Mouse (Mus musculus): ENCODE measurements around the gene Atp6v0e2. TPM values are rescaled to one million over a fixed set of nuclear protein-coding genes. Genes with fewer than 3 reads are reported as not detected.

Atp6v0e2 gene
- polyA plus RNA-seq, 1 experiment: not detected

DNA sequence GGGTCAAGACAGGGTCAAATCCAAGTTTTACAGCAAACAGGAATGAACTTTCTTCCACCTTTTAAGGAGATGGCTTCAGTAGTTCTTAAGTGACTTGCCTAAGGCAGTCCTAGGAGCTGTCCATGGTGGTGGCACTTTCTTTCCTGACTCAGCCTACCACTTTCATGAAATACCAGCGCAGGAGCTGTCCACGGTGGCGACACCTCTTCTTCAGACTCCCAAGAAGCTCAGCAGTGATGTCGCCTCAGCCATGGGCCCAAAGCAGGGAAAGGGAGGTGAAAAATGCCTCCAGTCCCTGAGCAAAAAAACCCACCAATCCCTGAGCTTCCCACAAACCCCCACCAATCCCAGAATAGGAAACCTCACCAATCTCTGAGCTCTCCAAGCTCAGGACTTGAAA, 15.5 kb downstream of the Atp6v0e2 start:
- Histone ChIP-seq H3K4me1 (ENCODE audit: control insufficient read depth, insufficient read depth, low read length) (peaks cover 7% of the 10 kb centered on the region; the same call in 1 of the 2 replicates), H3K27ac (ENCODE audit: insufficient read depth, low read depth, low read length) (no peak overlapping the region), H3K4me3 (ENCODE audit: insufficient read depth, low read length) (no peak overlapping the region)
- TF ChIP-seq CTCF (IDR thresholded peaks at IDR 0.05; ENCODE audit: low read depth, low read length): no peak
- TF ChIP-seq POLR2A (IDR thresholded peaks at IDR 0.05; ENCODE audit: borderline replicate concordance, low read depth, low read length): no peak

DNA sequence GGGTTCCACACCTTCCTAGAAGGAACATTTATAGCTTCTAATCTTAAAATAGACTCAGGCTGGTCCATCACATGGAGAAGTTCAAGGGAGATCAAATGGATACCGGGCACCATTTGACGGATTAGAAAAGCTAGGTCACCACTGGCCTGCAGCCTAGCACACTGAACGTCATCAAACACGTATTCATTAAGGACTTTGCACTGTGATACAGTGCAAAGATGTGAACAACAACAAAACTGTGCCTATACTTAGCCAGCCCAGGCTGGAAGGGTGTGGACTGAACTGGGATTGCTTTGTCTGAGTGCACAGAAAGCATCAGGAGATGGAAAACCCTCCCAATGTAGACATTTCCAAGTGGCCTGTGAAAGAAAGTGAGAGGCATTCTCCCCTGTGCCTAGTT, 16.4 kb downstream of the Atp6v0e2 start:
- peak overlapping the region; percentile 48; the same call in 1 of the 2 replicates for H3K4me3 ChIP-seq (ENCODE audit: insufficient read depth, low read length)
- TF ChIP-seq CTCF (IDR thresholded peaks at IDR 0.05; ENCODE audit: low read depth, low read length): no peak
- no peak for TF ChIP-seq POLR2A (IDR thresholded peaks at IDR 0.05; ENCODE audit: borderline replicate concordance, low read depth, low read length)
- peaks cover 7% of the 10 kb centered on the region; the same call in 1 of the 2 replicates for H3K4me1 ChIP-seq (ENCODE audit: control insufficient read depth, insufficient read depth, low read length)
- H3K27ac ChIP-seq (ENCODE audit: insufficient read depth, low read depth, low read length): peak overlapping the region; percentile 61

DNA sequence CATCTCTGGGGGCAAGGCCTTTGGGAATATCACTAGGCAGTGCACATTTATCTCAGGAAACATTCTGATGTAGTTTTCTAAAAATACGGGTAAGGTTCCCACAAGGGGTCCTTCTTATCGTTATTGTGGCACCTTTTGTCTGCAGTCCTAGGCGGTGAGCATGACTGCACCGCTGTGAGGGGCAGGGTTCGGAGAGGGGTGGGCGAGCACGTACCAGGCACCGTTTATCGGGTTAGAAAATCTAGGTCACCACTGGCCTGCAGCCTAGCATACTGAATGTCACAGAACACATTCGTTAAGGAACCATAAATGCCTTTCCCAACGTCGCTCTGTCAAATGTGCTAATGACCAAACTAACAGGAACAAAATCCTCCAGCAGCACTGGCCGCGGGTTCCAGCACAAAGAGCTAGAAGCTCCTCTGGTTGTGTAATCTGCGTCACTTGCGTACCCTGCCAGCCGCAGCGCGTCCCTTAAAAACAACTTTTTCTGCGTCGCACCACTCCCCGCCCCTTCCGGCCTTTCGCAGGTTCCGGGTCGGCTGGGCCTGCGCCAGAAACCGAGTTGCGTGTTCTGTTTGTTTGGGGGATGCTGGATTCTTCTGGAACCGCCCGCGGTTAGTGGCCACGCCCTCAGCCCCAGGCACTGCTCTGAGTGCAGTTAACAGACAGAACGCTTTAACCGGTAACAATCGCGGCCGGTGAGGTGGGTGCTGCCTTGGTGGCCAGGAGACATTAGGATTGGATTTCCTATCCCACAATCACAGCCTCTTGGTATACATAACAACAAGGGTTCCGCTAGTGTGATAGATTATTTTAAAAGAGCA, 17.1 kb downstream of the Atp6v0e2 start, which contains the start of gene Lrrc61:
Lrrc61 (plus strand) TSS at position 517 of the 824 bp plus-strand sequence.
- TF ChIP-seq CTCF (IDR thresholded peaks at IDR 0.05; ENCODE audit: low read depth, low read length): no peak
- no peak for TF ChIP-seq POLR2A (IDR thresholded peaks at IDR 0.05; ENCODE audit: borderline replicate concordance, low read depth, low read length)
- Histone ChIP-seq H3K4me3 (ENCODE audit: insufficient read depth, low read length) (peak within 1 kb of the TSS; percentile 68), H3K4me1 (ENCODE audit: control insufficient read depth, insufficient read depth, low read length) (peaks cover 7% of the 10 kb centered on the region; the same call in 1 of the 2 replicates), H3K27ac (ENCODE audit: insufficient read depth, low read depth, low read length) (peak within 1 kb of the TSS; percentile 93)

GRCm38 (mm10) chr6:48555104-48555890, 17.9 kb downstream of the Atp6v0e2 start:
- Histone ChIP-seq H3K27ac (ENCODE audit: insufficient read depth, low read depth, low read length) (peak overlapping the region; percentile 93), H3K4me3 (ENCODE audit: insufficient read depth, low read length) (peak overlapping the region; percentile 68), H3K4me1 (ENCODE audit: control insufficient read depth, insufficient read depth, low read length) (peaks cover 7% of the 10 kb centered on the region; the same call in 1 of the 2 replicates)
- TF ChIP-seq CTCF (IDR thresholded peaks at IDR 0.05; ENCODE audit: low read depth, low read length): no peak
- TF ChIP-seq POLR2A (IDR thresholded peaks at IDR 0.05; ENCODE audit: borderline replicate concordance, low read depth, low read length): no peak

- TF ChIP-seq CTCF (IDR thresholded peaks at IDR 0.05; ENCODE audit: low read depth, low read length): no peak
- TF ChIP-seq POLR2A (IDR thresholded peaks at IDR 0.05; ENCODE audit: borderline replicate concordance, low read depth, low read length): no peak
- no peak overlapping the region for H3K27ac ChIP-seq (ENCODE audit: insufficient read depth, low read depth, low read length)
- H3K4me1 ChIP-seq (ENCODE audit: control insufficient read depth, insufficient read depth, low read length): peaks cover 7% of the 10 kb centered on the region; the same call in 1 of the 2 replicates
- H3K4me3 ChIP-seq (ENCODE audit: insufficient read depth, low read length): peak overlapping the region; percentile 68; the same call in 1 of the 2 replicates
Observed at GRCm38 (mm10) chr6:48555956-48556355, 18.5 kb downstream of the Atp6v0e2 start.

DNA sequence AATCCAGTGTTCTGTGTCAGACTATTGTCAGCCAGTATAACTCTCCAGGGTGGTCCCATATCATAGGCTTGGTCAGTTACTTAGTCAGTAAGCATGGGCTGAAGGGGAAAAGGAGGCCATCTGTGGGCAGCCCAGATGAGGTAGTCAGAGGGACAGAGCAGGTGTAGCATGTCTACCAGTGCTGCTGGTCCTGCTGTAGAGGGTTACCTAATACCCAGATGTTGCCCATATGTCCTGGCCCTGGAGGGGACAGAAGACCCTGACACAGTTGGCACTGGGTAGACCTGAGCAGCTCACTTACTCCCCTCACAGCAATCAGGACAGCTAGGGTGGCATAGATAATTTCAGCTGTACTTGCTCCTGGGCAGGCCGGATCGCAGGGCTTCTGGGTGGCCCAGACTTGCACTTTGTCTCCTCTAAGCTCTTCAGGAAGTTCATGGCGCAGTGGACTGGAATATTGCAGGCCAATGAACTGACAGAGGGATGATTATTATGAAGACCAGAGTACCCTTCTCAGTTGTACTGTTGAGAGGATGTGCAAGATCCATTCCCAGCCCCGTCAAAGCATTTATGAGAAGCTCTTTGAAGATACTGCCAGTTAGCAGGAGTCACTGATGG, 28.4 kb downstream of the Atp6v0e2 start:
- H3K27ac ChIP-seq (ENCODE audit: insufficient read depth, low read depth, low read length): no peak overlapping the region
- no peak overlapping the region for H3K4me3 ChIP-seq (ENCODE audit: insufficient read depth, low read length)
- TF ChIP-seq POLR2A (IDR thresholded peaks at IDR 0.05; ENCODE audit: borderline replicate concordance, low read depth, low read length) (no peak), CTCF (IDR thresholded peaks at IDR 0.05; ENCODE audit: low read depth, low read length) (no peak)
- no peaks in the 10 kb centered on the region for H3K4me1 ChIP-seq (ENCODE audit: control insufficient read depth, insufficient read depth, low read length)

DNA sequence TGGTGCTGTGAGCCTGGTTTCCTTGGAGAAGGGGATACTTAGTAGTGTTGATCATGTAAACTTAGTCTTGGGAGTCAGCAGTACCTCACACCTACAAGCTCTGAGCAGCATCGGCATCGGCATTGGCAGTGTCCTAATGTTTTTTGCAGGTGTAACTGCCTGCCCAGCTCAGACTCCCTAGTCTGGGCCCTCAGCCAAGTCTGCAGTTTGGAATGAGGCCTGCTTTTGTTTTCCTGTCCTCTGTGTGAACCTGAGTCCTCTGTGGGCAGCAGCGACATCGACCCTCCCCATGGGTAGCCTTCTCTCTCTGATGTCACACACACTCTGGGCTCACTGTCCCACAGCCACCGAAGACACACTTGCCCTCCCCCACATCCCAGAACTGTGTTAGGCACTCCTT, 28.9 kb downstream of the Atp6v0e2 start:
- no peak for TF ChIP-seq POLR2A (IDR thresholded peaks at IDR 0.05; ENCODE audit: borderline replicate concordance, low read depth, low read length)
- Histone ChIP-seq H3K4me1 (ENCODE audit: control insufficient read depth, insufficient read depth, low read length) (no peaks in the 10 kb centered on the region), H3K4me3 (ENCODE audit: insufficient read depth, low read length) (no peak overlapping the region), H3K27ac (ENCODE audit: insufficient read depth, low read depth, low read length) (no peak overlapping the region)

GRCm38 (mm10) chr6:48568036-48568984, 30.9 kb downstream of the Atp6v0e2 start:
- H3K4me1 ChIP-seq (ENCODE audit: control insufficient read depth, insufficient read depth, low read length): no peaks in the 10 kb centered on the region
- H3K27ac ChIP-seq (ENCODE audit: insufficient read depth, low read depth, low read length): no peak overlapping the region
- TF ChIP-seq POLR2A (IDR thresholded peaks at IDR 0.05; ENCODE audit: borderline replicate concordance, low read depth, low read length) (no peak), CTCF (IDR thresholded peaks at IDR 0.05; ENCODE audit: low read depth, low read length) (no peak)
- no peak overlapping the region for H3K4me3 ChIP-seq (ENCODE audit: insufficient read depth, low read length)
